Mouse (Mus musculus): ENCODE results near the gene Ahnak. TPM values are rescaled to one million over a fixed set of nuclear protein-coding genes. Genes with fewer than 3 reads are reported as not detected.
"Not testable (repeated sequence)": the region's sequence is repeated elsewhere in the genome, so short reads cannot be mapped to it uniquely, and the experiment has no call there.

Ahnak gene
- polyA plus RNA-seq, 1 experiment from 2014 or later = 2.2 TPM

GRCm38 (mm10) chr19:8999223-8999622, 10.1 kb downstream of the Ahnak start:
- H3K4me2 ChIP-seq (ENCODE audit: low read length) = no peak overlapping the region
- H3K27ac ChIP-seq (ENCODE audit: low read length) = no peak overlapping the region
- no peaks in the 10 kb centered on the region for H3K9me3 ChIP-seq (ENCODE audit: control insufficient read depth, low read length)
- H3K27me3 ChIP-seq (replicated peaks; ENCODE audit: control insufficient read depth, insufficient read depth, low read length) = no peaks in the 10 kb centered on the region
- H3K4me3 ChIP-seq (replicated peaks; ENCODE audit: low read length) = no peak overlapping the region
- no peak overlapping the region for H3K9ac ChIP-seq (replicated peaks; ENCODE audit: low read depth, low read length)
- H3K4me1 ChIP-seq (replicated peaks; ENCODE audit: control insufficient read depth, insufficient read depth, low read length) = peaks cover 11% of the 10 kb centered on the region
- no peaks in the 10 kb centered on the region for H3K36me3 ChIP-seq (ENCODE audit: control insufficient read depth, insufficient read depth)
- 94% methylated on average over 4 of the region's 4 CpGs for WGBS
- no peak for ATAC-seq

GRCm38 (mm10) chr19:9006915-9007314, 17.8 kb downstream of the Ahnak start:
- WGBS = 99% methylated on average over 2 of the region's 2 CpGs
- not testable (repeated sequence) for H3K4me3 ChIP-seq (replicated peaks; ENCODE audit: low read length); ATAC-seq; H3K27me3 ChIP-seq (replicated peaks; ENCODE audit: control insufficient read depth, insufficient read depth, low read length); H3K36me3 ChIP-seq (ENCODE audit: control insufficient read depth, insufficient read depth); H3K4me2 ChIP-seq (ENCODE audit: low read length); H3K9me3 ChIP-seq (ENCODE audit: control insufficient read depth, low read length); H3K4me1 ChIP-seq (replicated peaks; ENCODE audit: control insufficient read depth, insufficient read depth, low read length); H3K9ac ChIP-seq (replicated peaks; ENCODE audit: low read depth, low read length); H3K27ac ChIP-seq (ENCODE audit: low read length)

- no peaks in the 10 kb centered on the region for H3K4me1 ChIP-seq (replicated peaks; ENCODE audit: control insufficient read depth, insufficient read depth, low read length)
- H3K9me3 ChIP-seq (ENCODE audit: control insufficient read depth, low read length) = no peaks in the 10 kb centered on the region
- no peaks in the 10 kb centered on the region for H3K27me3 ChIP-seq (replicated peaks; ENCODE audit: control insufficient read depth, insufficient read depth, low read length)
- ATAC-seq = no peak
- H3K4me3 ChIP-seq (replicated peaks; ENCODE audit: low read length) = no peak overlapping the region
- H3K9ac ChIP-seq (replicated peaks; ENCODE audit: low read depth, low read length) = no peak overlapping the region
- H3K36me3 ChIP-seq (ENCODE audit: control insufficient read depth, insufficient read depth) = no peaks in the 10 kb centered on the region
- 89% methylated on average over 3 of the region's 3 CpGs for WGBS
- no peak overlapping the region for H3K4me2 ChIP-seq (ENCODE audit: low read length)
- no peak overlapping the region for H3K27ac ChIP-seq (ENCODE audit: low read length)
Measured at GRCm38 (mm10) chr19:9019298-9019697, 30.2 kb downstream of the Ahnak start.

GRCm38 (mm10) chr19:9023021-9023778, 34.1 kb downstream of the Ahnak start:
- Histone ChIP-seq H3K27ac (ENCODE audit: low read length) (no peak overlapping the region; the same call in 1 of the 2 replicates), H3K4me3 (replicated peaks; ENCODE audit: low read length) (no peak overlapping the region), H3K36me3 (ENCODE audit: control insufficient read depth, insufficient read depth) (no peaks in the 10 kb centered on the region), H3K9me3 (ENCODE audit: control insufficient read depth, low read length) (no peaks in the 10 kb centered on the region), H3K4me1 (replicated peaks; ENCODE audit: control insufficient read depth, insufficient read depth, low read length) (peaks cover 20% of the 10 kb centered on the region), H3K4me2 (ENCODE audit: low read length) (no peak overlapping the region), H3K9ac (replicated peaks; ENCODE audit: low read depth, low read length) (no peak overlapping the region), H3K27me3 (replicated peaks; ENCODE audit: control insufficient read depth, insufficient read depth, low read length) (no peaks in the 10 kb centered on the region)
- 45% methylated on average over 11 of the region's 11 CpGs for WGBS
- no peak for ATAC-seq

GRCm38 (mm10) chr19:9025562-9026257, 36.6 kb downstream of the Ahnak start:
- WGBS = 93% methylated on average over 5 of the region's 5 CpGs
- H3K9me3 ChIP-seq (ENCODE audit: control insufficient read depth, low read length) = no peaks in the 10 kb centered on the region
- H3K9ac ChIP-seq (replicated peaks; ENCODE audit: low read depth, low read length) = no peak overlapping the region
- peaks cover 28% of the 10 kb centered on the region for H3K4me1 ChIP-seq (replicated peaks; ENCODE audit: control insufficient read depth, insufficient read depth, low read length)
- H3K27me3 ChIP-seq (replicated peaks; ENCODE audit: control insufficient read depth, insufficient read depth, low read length) = no peaks in the 10 kb centered on the region
- H3K4me3 ChIP-seq (replicated peaks; ENCODE audit: low read length) = no peak overlapping the region
- no peak overlapping the region for H3K27ac ChIP-seq (ENCODE audit: low read length)
- ATAC-seq = no peak
- H3K36me3 ChIP-seq (ENCODE audit: control insufficient read depth, insufficient read depth) = no peaks in the 10 kb centered on the region
- H3K4me2 ChIP-seq (ENCODE audit: low read length) = no peak overlapping the region

GRCm38 (mm10) chr19:9026634-9027033, 37.5 kb downstream of the Ahnak start:
- Histone ChIP-seq H3K4me2 (ENCODE audit: low read length) (no peak overlapping the region), H3K9ac (replicated peaks; ENCODE audit: low read depth, low read length) (no peak overlapping the region), H3K27ac (ENCODE audit: low read length) (0 out of 2 replicates have a peak overlapping the region, but pooled peaks have one; percentile 25), H3K9me3 (ENCODE audit: control insufficient read depth, low read length) (no peaks in the 10 kb centered on the region), H3K4me1 (replicated peaks; ENCODE audit: control insufficient read depth, insufficient read depth, low read length) (peaks cover 28% of the 10 kb centered on the region), H3K36me3 (ENCODE audit: control insufficient read depth, insufficient read depth) (no peaks in the 10 kb centered on the region), H3K27me3 (replicated peaks; ENCODE audit: control insufficient read depth, insufficient read depth, low read length) (no peaks in the 10 kb centered on the region), H3K4me3 (replicated peaks; ENCODE audit: low read length) (no peak overlapping the region)
- 28% methylated on average over 4 of the region's 4 CpGs for WGBS
- peak; percentile 89 for ATAC-seq

- no peaks in the 10 kb centered on the region for H3K27me3 ChIP-seq (replicated peaks; ENCODE audit: control insufficient read depth, insufficient read depth, low read length)
- no peak; the same call in 1 of the 2 replicates for ATAC-seq
- H3K4me2 ChIP-seq (ENCODE audit: low read length) = no peak overlapping the region
- 15% methylated on average over 5 of the region's 5 CpGs for WGBS
- H3K27ac ChIP-seq (ENCODE audit: low read length) = no peak overlapping the region
- H3K9ac ChIP-seq (replicated peaks; ENCODE audit: low read depth, low read length) = no peak overlapping the region
- H3K4me3 ChIP-seq (replicated peaks; ENCODE audit: low read length) = no peak overlapping the region
- H3K4me1 ChIP-seq (replicated peaks; ENCODE audit: control insufficient read depth, insufficient read depth, low read length) = peaks cover 35% of the 10 kb centered on the region
- no peaks in the 10 kb centered on the region for H3K36me3 ChIP-seq (ENCODE audit: control insufficient read depth, insufficient read depth)
- no peaks in the 10 kb centered on the region for H3K9me3 ChIP-seq (ENCODE audit: control insufficient read depth, low read length)
Measured at GRCm38 (mm10) chr19:9027795-9028194, 38.7 kb downstream of the Ahnak start.

GRCm38 (mm10) chr19:9028375-9028774, 39.3 kb downstream of the Ahnak start:
- Histone ChIP-seq H3K9ac (replicated peaks; ENCODE audit: low read depth, low read length) (no peak overlapping the region), H3K4me2 (ENCODE audit: low read length) (no peak overlapping the region), H3K9me3 (ENCODE audit: control insufficient read depth, low read length) (no peaks in the 10 kb centered on the region), H3K4me3 (replicated peaks; ENCODE audit: low read length) (no peak overlapping the region), H3K27ac (ENCODE audit: low read length) (no peak overlapping the region), H3K27me3 (replicated peaks; ENCODE audit: control insufficient read depth, insufficient read depth, low read length) (no peaks in the 10 kb centered on the region), H3K36me3 (ENCODE audit: control insufficient read depth, insufficient read depth) (no peaks in the 10 kb centered on the region), H3K4me1 (replicated peaks; ENCODE audit: control insufficient read depth, insufficient read depth, low read length) (peaks cover 37% of the 10 kb centered on the region)
- no peak for ATAC-seq
- WGBS = 69% methylated on average over 3 of the region's 3 CpGs

GRCm38 (mm10) chr19:9029640-9030262, 40.7 kb downstream of the Ahnak start:
- no peaks in the 10 kb centered on the region for H3K9me3 ChIP-seq (ENCODE audit: control insufficient read depth, low read length)
- H3K27me3 ChIP-seq (replicated peaks; ENCODE audit: control insufficient read depth, insufficient read depth, low read length) = no peaks in the 10 kb centered on the region
- H3K4me2 ChIP-seq (ENCODE audit: low read length) = no peak overlapping the region
- 44% methylated on average over 2 of the region's 2 CpGs for WGBS
- no peak overlapping the region for H3K9ac ChIP-seq (replicated peaks; ENCODE audit: low read depth, low read length)
- no peak overlapping the region for H3K27ac ChIP-seq (ENCODE audit: low read length)
- no peaks in the 10 kb centered on the region for H3K36me3 ChIP-seq (ENCODE audit: control insufficient read depth, insufficient read depth)
- peaks cover 37% of the 10 kb centered on the region for H3K4me1 ChIP-seq (replicated peaks; ENCODE audit: control insufficient read depth, insufficient read depth, low read length)
- ATAC-seq = no peak
- H3K4me3 ChIP-seq (replicated peaks; ENCODE audit: low read length) = no peak overlapping the region

All from forebrain, embryonic 16.5 days (tissue).